Mouse (Mus musculus): ENCODE data around the gene Fam177a. TPM values are rescaled to one million over a fixed set of nuclear protein-coding genes. Genes with fewer than 3 reads are reported as not detected.

The Fam177a gene
- polyA plus RNA-seq, 1 experiment from 2014 or later, result 12.3 TPM

Other genes with a start within 250 kb of the Fam177a start
- 0.36 TPM for gene Gm20403, start 137.9 kb upstream of the Fam177a start, polyA plus RNA-seq (2021)
- gene Baz1a, start 110.1 kb upstream of the Fam177a start, polyA plus RNA-seq (2021), result 20.4 TPM
- 14.3 TPM for gene 2700097O09Rik, start 44.4 kb upstream of the Fam177a start, polyA plus RNA-seq (2021)
- gene Srp54a, start 44.2 kb upstream of the Fam177a start, polyA plus RNA-seq (2021), result 93.6 TPM
- gene Srp54b, start 30.6 kb downstream of the Fam177a start, polyA plus RNA-seq (2021), result 37.6 TPM
- gene 1700047I17Rik2, start 75.1 kb downstream of the Fam177a start, polyA plus RNA-seq (2021), result not detected
- 45.6 TPM for gene Srp54c, start 105.7 kb downstream of the Fam177a start, polyA plus RNA-seq (2021)
- gene 1110008L16Rik, start 175.1 kb downstream of the Fam177a start, polyA plus RNA-seq (2021), result 18.7 TPM
- 20.4 TPM for gene Ppp2r3c, start 178.5 kb downstream of the Fam177a start, polyA plus RNA-seq (2021)

Measured in Patski (cell line).